Mouse (Mus musculus): Measurements from ENCODE around the gene Tex14.

- TF ChIP-seq CTCF (conservative IDR thresholded peaks at IDR 0.05; ENCODE audit: insufficient read depth, insufficient read length, low read depth, low read length) (no peak), POLR2A (IDR thresholded peaks at IDR 0.05; ENCODE audit: low read depth, low read length) (no peak)
These were observed 35.0 kb downstream of the Tex14 start for GRCm38 (mm10) chr11:87439796-87440420.
